Mouse (Mus musculus) natural killer cell, adult 2 months (primary cell): ENCODE data around the gene Thap11.
"Not testable (repeated sequence)": the region's sequence is repeated elsewhere in the genome, so short reads cannot be mapped to it uniquely, and the experiment has no call there.

Experiments
- DNase-seq, 2 experiments: peaks; one replicate each; pipeline ENCODE4 v3.0.0; 2022; ENCODE audit warnings: low spot score in 2 of 2

Thap11 gene

DNA sequence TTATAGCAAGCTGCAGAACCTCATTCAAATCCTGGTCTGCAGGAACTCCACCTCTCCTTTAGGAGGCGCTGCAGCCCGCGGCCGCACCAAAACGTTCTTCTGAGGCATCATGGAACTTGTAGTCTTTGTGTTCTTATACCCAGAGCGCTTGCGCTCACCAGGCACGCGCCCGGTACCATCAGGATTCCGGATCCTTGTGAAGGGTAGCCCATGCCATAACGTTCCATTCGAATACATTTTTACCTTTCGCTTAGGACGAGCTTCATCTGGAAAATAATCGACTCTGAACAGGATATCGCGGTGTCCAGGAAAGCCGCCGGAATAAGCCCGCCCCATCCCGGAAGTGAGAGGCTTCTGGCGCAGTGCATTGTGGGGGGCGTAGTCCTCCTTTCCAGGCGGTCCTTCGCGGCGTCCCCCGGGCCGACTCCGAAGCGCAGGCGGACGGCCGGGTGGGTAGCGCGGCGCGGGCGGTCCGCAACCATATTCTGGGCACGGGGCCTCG lies at the start of gene Thap11:
TSS of gene Thap11 (plus strand) at position 418 of the 502 bp plus-strand sequence.
- DNase-seq = peak; percentile 90 to 92

DNA sequence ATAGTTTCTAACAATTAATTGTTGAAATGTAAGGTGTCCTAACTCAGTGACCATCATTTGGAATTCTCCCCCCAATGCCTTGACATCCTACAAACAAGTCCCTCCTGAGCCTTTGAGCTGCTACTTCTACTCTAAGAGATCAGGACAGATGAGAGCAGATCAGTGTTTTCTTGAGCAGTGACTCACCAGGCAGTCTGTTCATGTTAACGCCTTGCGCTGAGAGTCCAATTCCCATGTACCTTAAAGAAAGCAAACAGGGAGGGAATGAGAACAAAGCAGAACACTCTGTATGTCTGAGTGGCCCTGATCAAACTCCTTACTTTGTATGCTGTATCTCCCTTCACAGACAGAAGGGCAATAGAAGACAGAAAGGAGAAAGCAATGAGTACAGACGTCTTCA lies 49.6 kb upstream of the Thap11 start:
- no peak for DNase-seq

DNA sequence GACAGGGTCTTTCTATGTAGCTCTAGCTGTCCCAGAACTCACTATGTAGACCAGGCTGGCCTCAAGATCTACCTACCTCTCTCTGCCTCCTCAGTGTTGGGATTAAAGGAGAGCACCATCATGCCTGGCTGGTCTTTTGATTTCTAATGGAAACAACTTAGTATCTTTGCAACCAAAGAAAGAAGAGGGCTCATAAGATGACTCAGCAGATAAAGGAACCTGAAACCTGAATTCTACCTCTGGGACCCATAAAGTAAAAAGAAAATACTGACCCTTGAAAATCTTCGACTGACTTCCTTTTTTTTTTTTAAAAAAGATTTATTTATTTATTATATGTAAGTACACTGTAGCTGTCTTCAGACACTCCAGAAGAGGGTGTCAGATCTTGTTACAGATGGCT lies 49.0 kb upstream of the Thap11 start:
- DNase-seq = no peak

DNA sequence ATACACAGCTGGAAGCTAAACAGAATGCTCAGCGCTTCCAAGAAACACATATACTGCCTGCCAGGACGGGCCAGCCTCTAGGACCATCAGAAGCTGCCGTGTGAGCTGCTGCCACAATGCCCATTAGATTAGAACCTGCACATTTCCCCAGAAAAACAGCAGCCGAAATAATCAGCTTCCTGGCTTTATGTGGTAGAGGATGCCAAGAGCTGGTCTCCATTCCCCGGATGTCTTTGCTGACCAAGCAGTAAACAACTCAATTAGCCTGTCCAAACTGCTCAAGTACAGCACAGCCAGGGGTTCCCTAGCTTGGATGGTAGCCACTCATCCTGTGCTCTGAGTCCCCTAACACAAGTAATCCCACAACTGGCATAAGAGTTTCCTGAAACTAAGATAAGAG lies 47.2 kb upstream of the Thap11 start:
- no peak for DNase-seq

DNA sequence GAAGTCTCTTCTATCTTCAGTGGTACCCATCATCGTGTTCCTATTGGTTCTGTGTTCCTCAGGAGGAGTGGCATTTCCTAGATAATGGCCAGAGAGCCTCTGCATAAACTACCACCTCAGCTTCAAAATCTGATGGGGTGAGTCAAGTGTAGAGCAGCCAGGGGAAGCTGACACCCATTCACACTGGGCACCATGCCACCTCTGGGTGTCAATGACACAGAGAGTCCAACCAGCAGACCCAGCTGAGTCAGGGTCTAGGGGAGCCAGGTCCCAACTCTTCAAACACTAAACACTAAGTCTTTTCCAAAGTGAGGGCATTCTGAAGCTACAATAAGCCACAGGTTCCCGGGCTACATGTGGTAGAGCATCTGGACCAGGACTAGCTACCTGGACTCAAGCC lies 46.5 kb upstream of the Thap11 start:
- peak; percentile 43 to 66 for DNase-seq

DNA sequence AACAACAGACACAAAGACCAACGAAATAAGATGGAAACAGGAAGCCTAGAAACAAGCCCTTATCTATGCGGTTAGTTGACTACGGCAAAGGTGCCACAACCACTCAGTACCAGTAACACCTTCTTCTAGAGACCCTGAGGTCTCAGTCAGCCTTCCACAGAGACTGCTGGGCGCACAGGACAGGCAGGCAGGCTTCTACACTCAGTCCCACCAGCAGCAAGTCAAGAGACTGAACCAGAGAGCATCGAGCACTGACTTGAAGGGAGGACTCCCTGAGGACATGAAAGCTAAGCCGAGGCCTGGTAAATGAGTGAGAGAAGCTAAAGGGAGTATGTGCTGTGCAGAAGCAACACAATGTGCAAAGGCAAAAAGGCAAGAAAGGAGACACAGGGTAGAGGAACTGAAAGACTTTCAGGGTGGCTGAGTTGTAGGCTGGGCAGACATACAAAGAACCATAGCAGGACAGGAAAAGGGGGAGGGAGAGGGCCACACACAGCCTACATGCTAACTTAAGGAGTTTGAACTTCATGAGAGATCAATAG lies 44.6 kb upstream of the Thap11 start:
- peak; percentile 56 to 63 for DNase-seq

DNA sequence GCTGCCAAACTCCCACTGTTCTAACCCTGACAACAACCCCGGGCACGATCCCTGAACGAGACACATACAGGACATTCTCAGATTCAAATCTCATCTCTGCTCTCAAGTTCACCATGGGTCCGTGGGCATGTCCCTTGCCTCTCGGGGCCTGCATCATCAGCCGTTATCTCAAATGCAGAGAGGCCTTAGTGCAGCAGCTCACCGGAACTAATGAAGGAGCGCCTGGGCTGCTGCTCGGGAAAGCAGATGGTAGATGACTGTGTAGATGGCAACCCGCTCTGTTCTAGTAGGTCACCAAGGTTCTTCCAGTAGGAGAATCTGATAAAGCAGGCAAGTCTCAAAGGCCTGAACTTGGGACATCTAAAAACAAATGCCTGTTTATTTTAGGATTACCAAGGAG lies 43.9 kb upstream of the Thap11 start:
- DNase-seq = no peak

DNA sequence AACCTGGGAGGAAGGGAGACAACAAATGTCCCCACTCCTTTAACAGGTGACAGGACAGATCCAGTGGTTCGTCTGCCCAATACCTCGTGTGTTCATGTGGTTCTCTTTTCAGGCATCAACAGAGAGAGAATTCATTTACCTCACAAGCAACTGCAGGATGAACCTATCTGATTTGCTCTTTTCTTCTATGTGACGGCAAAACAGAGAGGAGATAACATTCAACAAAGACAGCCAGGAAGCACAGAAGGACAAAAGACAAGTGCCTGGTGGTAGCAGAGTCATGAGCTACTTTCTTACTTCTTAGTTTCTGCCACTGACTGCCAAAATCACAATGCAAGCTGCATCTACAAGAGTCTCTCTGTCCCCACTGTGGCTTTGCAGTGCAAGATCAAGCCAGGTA lies 43.4 kb upstream of the Thap11 start:
- DNase-seq = no peak

DNA sequence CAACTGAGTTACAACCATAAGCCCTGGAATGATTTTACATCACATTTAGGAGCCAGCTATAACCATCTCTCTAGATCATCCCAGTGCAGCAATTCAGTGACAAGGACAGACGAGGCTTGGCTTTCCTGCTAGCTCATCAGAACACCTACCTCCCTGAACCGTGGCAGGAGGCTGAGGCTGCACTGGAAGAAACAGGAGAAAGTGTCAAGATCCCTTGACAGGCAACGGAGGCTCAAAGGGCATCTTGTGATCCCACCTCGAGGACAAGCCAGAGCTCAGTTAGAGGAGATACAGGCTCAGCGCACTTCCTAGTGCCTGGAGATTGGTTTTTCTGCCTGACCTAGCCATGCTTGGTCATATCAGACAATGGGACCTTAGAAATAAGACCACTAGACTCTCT lies 42.4 kb upstream of the Thap11 start:
- DNase-seq = no peak

DNA sequence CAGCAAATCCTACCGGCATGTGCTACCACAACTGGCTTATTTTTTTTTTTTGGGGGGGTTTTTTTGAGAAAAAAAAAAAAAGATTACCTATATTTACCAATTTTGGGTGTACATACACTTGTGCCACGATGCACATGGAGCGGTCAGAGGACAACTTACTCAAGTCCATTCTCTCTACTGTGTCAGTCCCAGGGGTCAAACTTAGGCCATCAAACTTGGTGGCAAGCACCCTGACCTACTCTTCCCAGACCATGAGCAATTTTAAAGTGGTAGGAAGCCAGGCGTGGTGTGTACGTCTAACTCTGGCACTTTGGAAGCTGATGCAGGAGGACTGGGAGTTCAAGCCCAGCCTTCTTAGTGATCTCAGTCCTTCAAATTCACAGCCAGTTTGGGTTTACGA lies 41.7 kb upstream of the Thap11 start:
- no peak for DNase-seq

DNA sequence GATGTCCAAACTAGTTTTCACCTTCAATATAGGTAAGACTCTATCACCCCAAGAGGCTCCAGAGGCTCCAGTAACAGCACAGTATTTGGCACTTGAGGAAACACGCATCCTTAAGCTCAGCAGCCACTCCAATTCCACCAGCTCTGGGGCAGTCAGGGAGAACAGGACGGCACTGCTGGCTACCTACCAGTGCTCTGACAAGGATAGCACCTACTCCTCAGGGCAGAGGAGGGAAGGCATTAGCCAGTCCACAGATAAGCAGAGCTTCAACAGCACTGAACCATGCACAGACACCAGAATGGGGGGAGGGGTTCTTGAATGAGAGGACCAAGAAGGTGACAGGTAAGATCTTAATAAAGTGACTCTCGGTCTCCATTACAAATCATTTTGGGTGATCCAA lies 35.3 kb upstream of the Thap11 start:
- DNase-seq = no peak

DNA sequence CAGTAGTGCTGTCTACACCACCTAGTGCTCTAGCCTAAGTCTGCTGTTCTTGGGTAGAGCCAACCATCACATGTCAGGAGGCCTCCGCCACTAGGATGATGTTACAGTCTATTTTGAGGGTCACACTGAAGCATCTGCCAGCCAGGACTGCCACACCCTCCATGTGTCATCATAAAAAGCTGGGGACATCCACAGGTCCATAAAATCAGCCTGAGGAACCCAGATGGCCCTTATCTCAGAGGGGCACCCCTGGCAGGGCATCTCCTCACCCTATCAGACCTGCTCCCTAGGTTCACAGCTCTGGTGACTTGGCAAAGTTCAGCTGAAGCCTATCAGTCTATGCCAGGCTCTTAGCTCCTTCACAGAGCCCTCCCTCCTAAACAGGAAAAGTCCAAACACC lies 34.0 kb upstream of the Thap11 start:
- DNase-seq = no peak

DNA sequence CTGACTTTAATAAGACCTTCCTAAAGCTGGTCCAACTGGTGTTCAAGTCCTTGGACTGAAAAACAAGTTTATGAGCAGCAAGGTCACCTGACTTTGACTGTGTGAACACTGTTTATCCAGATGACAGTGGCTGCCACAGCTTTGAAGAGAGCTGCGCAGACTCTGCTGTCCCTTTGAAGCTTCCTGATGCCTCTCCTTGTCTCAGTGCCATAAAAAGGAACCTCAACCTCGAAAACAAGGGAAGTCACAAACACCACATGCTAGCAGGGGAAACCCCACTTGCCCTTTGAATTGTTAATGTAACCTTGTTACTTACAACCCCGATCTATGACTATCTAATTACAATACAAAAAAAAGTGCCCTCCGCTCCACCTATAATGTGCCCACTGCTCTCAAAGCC lies 29.4 kb upstream of the Thap11 start:
- DNase-seq = peak in 1 of 2 experiments; percentile 20

DNA sequence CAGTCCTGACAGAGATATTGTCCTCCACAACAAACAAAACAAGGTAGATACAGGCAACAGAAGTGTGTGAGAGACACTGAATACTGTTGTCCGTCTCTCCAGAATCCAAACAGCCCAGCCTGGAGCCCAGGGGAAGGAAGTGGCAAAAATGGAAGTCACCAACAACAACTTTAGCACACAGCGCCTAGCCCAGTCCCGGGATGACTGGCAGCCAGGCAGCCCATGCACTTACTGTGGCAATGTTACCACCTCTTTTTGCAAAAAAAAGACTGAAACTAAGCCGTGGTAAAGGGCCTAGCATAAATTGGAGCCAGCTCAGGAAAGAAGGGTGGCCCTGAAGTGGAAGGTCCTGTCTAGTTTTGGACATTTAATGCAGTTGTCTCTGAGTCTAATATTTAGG lies 28.6 kb upstream of the Thap11 start:
- DNase-seq = no peak

DNA sequence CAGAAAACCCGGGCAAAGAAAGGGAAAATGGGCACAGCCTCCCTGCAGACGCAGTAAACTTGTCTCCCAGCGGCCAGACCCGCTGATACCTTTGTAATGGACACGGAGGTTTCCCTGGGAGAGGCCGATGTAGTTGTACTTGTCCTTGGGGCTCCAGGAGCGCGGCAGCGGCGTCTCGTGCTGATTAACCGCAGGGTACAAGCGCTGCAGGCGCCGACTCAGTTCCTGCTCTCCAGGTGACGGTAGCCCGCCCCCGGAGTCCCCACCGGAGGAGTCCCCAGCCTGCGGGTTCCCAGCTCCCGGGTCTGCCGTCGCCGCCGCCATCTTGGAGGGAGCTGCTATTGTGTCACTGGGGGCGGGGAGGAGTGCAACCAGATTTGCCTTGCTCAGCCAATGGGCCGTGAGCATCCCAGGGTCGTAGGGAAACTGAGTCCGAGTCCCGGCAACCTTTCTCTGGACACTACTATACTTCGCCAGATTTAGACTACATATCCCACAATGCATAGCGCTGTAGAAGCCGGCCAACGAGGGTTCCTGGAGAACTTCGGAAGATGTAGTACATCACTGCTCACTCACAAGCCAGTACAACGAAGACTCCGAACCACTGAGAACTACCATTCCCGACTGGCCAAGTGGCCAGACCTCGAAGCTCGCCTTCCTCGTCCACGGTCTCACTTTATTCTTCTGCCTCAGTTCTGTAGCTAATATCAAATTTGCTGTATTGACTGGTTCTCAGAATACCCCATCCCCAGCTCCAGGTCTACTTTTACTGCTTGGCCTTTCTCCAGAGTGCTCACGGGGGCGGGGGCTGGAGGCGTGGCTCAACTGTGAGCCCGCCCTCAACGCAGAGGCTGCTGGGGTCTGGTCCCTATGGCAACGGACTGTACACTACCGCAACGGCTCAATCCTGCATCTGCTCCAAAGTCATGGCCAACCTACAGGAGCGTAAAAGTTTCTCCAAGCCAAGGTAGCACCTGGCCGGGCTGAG lies 27.8 kb upstream of the Thap11 start, which contains the start of the genes Ranbp10 and Tsnaxip1:
TSS of gene Ranbp10 (minus strand) at position 490 of the 988 bp plus-strand sequence.
TSS of gene Tsnaxip1 (plus strand) at position 871 of the 988 bp plus-strand sequence.
- DNase-seq = peak; percentile 96

DNA sequence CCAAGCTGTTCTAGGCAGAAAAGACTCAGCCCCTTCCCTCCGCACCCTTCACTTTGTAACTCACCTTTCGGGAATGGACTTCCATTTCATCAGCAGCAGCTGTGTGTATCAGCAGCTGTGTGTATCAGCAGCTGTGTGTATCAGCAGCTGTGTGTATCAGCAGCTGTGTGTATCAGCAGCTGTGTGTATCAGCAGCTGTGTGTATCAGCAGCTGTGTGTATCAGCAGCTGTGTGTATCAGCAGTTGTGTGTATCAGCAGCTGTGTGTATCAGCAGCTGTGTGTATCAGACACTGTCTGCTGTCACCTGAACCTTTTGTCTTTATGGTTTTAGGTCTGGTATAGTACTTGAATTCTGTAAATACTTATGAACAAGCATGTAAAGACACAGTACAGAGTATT lies 21.2 kb upstream of the Thap11 start:
- not testable (repeated sequence) for DNase-seq

DNA sequence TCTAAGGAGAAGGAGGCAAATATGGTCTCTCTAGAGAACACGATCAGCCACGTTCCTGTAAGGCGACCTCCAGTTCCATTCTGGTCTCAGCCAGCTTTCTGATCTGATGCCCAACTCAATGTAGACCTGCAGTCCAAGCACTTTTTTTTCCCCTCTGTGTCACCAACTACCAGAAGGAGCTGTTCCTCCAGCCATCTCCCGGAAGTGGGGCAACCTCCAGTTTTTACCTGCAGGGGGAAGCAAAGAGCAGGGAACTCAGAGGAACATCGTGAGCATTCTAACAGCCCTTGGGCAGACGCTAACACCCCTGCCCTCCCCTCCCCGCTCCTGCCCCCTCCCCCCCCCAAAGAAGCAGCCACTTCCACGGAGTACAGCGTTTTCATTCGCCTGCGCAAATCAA lies 19.6 kb upstream of the Thap11 start:
- peak; percentile 80 to 87 for DNase-seq

DNA sequence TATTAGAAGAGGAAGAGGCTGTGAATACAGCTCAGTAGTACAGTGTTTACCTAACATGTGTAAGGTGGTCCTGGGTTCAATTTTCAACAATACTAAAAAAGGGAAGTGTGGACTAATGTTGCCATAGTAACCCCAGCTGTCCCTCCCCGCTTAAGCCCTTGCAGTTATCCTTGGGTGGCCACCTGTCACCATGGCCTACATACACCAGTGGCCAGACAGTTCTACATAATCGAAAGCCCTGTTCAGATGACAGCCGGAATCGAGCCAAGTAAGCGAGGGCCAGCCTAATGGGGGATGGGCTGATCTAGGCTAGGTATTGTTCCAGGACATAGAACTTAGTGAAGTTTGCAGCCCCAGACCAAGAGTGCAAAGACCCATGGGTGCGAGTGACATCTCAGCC lies 17.9 kb upstream of the Thap11 start:
- peak in 1 of 2 experiments; percentile 21 for DNase-seq

DNA sequence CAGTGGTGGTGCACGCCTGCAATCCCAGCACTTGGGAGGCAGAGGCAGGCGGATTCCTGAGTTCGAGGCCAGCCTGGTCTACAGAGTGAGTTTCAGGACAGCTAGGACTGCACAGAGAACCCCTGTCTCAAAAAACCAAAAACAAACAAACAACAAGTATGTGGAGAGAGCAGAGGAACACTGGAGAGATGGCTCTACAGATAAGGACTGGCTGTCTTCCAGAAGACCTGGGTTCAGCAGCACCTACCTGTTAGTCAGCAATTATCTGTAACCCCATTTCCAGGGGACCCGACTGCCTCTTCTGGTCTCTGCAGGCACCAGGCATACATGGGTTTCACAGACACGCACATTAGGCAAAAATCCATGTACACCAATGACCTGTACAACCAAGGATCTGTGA lies 15.7 kb upstream of the Thap11 start:
- DNase-seq = no peak

DNA sequence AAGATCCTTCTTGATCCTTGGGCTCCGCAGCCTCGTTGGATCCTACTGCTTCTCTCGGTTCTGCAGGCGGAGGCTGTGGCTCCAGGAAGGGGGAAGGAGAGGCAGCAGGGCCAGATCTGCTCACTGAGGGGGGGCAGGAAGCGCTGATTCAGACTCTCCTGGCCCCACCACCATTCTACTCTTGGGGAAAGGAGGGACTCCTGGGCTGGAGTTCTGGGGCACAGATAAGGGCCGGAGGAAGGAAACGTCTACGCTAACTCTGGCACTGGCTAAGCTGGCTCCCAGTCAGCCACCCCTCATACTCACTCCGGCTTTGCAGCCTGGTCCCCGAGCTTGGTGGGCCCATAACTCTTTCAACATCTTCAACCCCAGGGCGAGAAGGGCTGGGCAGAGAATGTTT lies 8.3 kb upstream of the Thap11 start:
- DNase-seq = no peak

DNA sequence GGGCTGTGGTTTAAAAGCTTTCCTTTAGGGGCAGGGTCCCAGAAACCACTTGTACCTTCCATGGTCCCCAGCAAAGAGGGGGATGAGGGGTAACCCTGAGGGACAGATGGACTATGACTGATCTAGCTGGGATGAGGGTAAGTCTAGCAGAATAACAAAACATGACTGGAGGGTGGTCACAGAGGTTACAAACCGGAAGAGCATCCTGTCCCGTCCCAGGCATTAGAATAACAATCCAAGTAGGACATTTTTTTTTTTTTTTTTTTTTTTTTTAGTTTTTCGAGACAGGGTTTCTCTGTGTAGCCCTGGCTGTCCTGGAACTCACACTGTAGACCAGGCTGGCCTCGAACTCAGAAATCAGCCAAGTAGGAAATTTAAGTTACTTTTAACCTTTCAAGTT lies 4.9 kb upstream of the Thap11 start:
- no peak for DNase-seq

DNA sequence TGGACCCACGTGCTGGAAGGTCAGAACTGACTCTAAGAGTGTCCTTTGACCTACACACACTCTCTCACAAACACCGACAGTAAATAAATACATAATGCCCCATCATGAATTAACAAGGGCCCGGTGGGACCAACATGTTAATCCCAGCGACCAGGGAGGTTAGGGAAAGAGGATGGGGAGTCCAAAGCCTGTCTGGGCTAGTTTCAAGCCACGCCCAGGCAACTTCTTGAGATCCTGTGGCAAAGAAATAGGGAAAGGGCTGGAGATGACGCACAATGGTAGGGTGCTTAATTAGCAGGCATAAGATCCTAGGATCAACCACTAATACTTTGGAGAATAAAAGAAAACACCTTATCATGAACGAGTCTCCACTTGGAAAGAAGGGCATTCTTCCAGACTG lies 4.3 kb upstream of the Thap11 start:
- DNase-seq = no peak

DNA sequence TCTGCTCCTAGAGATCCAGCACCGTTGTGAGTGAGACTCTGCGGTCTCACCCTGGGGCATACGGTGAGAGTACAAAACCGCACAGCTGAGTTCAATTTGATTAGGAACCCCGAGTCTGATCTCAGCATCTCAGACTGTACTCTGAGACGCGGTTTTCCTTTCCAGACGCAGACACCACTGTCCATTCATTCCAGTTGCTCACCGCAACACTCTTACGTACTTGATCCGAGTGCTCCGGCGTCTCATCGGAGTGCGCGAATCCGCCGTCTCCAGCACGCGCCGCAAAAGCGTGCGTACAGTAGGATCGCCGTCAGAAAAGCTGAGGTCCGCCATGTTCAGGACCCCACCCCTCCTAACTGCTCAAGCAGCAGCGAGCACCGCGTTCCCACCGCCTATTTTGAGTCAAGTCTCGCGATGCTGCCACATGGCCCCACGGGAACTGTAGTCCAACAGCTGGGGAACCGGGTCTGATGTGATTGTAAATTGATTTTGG lies 3.2 kb upstream of the Thap11 start:
- peak; percentile 81 to 86 for DNase-seq
